Mouse (Mus musculus) activated CD4-positive, CD25-positive, alpha-beta regulatory T cell, adult 4 months (primary cell): ENCODE data around the gene Gramd2. TPM values are rescaled to one million over a fixed set of nuclear protein-coding genes. Genes with fewer than 3 reads are reported as not detected.
A peak's percentile ranks its signal among the peaks of the same experiment; 100 is the strongest.
"Not testable (repeated sequence)": the region's sequence is repeated elsewhere in the genome, so short reads cannot be mapped to it uniquely, and the experiment has no call there.

Source experiments
- ATAC-seq: one replicate; pipeline ENCODE4 v1.8.0; 2017
- polyA plus RNA-seq, 2 experiments: library from polyadenylated mRNA; unstranded; fragments of 100-300 nt; shearing (Covaris generic); gene quantifications; one replicate each; pipeline ENCODE4 v1.2.1; 2017

Gramd2 gene
- polyA plus RNA-seq, 2 experiments from 2014 or later, result not detected

DNA sequence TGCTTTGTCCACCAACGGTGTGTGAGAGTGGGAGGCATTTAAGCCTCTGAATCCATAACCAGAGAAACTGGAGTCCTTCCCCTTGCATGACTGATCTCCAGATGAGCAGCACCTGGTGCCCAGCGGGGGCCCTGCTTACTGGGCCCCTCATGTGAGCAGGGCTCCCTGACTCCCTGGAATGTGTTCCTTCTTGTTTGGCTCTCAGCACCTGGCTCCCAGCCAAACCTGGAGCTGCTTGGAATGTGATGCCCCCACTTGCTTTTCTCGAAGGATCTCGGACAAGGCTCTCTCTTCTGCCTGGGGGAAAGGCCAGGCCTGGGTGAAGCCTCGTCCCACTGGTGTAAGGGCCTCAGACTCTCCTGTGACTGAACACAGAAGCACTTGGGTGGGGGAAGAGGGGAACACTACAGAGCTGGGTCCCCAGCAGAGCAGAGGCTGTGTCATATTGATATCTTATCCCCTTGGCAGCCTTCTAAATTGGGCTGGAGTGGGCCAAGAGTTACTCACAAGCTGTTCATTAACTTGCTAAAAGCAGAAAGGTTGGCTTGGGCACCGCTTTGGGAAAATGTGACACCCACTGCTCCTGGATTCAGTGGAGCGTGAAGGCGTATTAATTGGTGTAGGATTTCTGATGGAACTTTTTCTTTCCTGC lies 44.0 kb downstream of the Gramd2 start:
- no peak for ATAC-seq

DNA sequence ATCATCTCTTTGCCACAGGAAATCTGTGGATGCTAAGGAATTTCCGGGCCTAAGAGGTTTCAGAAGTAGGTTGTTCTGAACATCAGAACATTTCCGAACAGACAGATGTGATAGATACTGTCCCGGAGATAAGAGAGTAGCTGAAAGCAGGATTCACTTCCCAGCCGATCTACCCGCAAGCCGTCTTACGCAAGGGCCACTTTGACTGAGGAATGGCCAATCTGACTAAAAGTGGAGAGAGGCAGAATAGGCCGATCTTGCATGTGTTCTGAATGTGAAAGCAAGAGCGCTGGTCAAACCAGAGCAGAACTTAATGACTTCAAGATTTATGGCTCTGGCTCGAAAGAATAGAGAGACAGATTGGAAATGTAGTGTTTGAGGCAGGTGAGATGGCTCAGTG lies 45.6 kb downstream of the Gramd2 start:
- no peak for ATAC-seq

DNA sequence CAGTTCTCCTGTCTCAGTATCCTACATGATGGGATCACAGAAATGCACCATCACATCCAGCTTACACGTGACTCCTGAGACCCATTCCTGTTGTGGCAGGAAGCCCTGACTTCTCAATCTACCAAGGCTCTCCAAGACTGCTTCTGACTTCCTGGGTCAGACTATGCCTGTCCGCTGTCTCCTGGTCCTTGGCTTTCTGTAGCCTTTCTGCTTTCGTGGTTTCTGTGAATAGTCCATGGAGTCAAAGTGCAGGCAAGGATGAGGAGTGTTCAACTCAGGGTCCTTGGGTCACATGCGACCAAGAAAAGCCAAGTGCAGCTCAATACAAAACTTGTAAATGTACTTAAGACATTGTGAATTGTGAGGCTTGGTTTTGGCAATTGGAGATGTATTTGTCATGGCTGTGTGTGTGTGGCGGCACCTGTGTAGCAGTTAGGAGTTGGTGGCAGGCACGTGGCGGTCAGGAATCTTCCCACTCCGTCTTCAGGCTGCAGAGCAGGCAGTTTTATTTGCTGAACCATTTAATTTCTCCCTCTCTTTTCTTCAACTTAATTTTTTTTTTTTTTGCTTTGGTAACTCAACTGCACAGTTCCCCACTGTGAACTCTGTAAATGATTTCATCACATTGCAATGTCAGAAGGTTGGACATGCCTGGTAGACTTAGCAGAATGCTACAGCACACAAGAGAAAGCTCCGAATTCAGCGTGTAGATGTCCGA lies 47.8 kb downstream of the Gramd2 start:
- no peak for ATAC-seq

DNA sequence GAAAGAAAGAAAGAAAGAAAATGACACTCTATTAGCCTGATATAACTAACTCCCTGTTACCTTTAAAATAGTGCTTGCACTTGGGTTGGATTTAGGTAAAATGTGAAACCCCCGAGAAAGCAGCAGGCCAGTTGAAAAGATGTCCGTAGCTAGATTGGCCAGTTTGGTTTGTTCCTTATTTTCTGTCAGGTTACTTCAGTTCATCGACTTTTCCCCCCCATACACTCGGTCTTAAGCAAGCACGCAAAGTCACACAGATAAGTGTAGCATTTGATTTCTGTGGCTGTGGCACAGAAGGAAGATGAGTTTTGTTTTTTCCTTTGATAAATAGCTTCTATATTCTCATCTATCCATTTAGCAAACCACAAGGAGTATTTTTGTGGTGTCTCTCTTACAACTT lies 51.2 kb downstream of the Gramd2 start:
- no peak for ATAC-seq

DNA sequence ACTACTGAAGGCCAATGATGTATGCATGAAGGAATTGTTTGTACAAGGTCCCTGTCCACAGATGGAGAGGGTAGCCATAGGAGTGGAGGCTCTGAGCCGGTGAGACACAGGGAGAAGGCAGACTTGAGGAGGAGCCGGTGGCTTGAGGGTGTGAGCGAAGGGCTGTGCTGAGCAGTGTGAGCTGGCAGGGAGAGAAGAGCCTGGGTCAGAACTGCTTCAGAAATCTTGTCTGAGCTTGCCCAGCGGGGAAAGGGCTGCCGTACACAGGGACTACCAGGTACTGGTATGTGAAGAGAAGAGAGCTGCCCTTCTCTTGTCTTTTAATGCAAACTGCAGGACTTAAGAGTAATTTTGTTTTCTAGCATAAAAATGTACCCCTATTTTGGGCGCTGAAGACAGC lies 53.1 kb downstream of the Gramd2 start:
- ATAC-seq, result no peak

DNA sequence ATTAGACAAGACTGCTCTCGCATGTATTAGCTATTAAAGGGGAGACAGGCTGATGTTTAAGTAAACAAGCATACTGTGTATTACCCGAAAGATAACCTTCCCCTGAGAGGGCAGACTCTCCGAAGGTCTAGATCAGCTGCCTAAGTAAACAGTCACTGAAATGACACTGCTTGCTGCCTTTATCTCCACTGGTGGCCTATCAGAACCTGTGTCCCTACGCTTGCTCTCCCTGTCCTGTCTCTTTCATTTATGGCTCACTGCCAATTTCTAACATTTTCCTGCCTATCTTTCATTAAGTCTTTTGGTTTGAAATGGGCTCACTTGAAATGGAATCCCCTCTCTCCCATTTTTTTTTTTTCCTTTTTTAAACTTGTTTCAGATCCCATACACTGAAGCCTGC lies 55.5 kb downstream of the Gramd2 start:
- ATAC-seq, result no peak

DNA sequence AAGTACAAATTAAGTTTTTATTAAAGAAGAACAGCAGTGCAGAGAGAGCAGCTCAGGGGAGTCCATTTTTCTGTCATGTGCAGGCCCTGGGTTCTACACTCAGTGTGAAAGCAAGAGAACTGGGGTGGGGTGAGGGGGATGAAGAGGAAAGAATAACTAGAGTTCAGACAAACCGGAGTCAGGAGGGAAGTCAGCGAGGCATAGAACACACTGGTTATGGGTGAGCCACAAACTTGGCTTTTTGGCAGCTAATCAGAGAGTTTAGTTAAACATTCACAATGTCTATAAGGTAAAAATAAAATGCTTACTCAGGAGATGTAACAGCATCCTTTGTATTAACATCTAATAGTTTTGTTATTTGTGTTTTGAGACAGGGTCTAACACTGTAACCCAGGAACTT lies 60.6 kb downstream of the Gramd2 start:
- ATAC-seq, result no peak

DNA sequence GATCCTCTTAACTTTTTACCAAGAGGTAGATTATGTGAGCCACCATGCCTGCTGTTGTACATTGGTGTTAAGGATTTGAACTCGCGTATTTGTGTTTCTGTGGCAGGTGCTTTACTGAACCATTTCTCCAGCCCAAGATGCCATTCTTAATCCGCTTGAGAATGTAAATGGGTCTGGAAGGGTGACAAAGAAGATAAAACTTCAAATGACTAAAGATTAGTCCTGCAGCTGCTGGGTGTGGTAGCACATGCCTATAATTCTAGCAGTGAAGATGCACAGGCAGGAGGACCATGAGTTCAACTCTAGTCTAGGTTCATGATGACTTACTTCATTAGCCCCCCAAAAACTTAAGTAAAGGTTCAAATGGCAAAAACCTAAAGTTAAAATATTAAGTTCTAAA lies 64.0 kb downstream of the Gramd2 start:
- ATAC-seq, result no peak

DNA sequence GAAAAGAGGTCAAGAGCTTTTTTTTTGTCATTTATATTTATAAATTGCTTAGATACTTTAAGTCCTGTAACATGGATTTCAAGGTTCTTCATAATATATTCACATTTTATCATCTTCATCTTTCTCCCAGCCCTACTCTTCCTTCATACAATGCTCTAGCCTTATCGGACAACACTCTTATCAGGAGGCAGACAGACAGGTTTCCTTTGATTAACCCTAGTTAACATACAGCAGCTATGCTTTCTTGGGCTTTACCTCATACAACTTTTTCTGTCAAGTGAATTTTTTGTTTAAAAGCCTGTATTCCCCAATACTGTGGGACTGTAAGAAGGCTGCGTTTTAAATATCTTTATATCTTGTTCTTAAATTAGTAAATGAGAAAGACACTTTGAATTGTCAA lies 68.4 kb downstream of the Gramd2 start:
- no peak for ATAC-seq

DNA sequence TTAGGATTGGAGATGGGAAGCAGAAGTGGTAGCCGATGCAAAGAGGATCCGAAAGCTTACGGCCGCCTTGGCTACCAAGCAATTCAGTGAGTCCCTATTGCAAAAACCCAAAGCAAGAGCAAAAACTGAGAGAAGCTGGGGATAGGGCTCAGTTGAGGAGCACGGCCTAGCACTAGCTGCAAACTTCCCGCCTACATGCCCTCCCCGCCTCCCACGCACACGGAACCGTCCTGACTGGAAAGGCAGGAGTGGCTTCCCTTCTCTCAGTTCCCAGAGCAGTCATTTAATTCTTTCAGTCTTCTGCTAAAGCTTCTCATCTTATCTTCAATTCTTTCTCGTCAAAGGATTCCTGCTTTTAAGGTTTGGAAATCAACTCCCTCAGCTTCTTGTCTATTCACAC lies 69.0 kb downstream of the Gramd2 start:
- no peak for ATAC-seq

DNA sequence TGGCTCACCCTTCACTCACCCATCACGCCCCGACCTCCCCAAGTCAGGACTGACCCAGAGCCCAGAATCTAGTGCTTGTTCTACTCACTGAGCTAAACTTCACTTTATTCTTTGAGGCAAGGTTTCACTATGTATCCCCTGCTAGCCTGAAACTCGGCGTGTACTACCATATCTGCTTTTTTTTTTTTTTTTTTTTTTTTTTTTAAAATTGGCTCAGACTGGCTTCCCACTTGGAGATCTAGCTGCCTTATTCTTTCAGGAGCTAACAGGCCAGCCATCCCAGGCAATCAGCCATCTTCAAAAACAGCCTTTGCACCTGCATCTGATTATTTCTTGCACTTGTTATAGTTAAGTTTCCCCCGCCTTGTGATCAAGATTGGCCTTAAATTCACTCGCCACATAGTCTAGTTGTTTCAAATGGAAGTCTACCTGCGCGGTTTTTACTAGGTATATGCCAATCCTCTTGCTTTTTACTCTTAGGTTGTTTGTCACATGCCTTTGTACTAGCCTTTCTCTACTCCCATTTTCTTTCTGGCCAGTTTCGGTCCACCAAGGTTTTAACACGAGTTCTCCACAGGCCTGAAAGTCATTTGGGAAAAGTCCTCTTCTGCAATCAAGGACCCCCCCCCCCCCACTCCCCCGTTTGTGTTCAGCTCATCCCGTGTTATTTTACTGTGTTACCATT lies 69.8 kb downstream of the Gramd2 start:
- no peak for ATAC-seq

DNA sequence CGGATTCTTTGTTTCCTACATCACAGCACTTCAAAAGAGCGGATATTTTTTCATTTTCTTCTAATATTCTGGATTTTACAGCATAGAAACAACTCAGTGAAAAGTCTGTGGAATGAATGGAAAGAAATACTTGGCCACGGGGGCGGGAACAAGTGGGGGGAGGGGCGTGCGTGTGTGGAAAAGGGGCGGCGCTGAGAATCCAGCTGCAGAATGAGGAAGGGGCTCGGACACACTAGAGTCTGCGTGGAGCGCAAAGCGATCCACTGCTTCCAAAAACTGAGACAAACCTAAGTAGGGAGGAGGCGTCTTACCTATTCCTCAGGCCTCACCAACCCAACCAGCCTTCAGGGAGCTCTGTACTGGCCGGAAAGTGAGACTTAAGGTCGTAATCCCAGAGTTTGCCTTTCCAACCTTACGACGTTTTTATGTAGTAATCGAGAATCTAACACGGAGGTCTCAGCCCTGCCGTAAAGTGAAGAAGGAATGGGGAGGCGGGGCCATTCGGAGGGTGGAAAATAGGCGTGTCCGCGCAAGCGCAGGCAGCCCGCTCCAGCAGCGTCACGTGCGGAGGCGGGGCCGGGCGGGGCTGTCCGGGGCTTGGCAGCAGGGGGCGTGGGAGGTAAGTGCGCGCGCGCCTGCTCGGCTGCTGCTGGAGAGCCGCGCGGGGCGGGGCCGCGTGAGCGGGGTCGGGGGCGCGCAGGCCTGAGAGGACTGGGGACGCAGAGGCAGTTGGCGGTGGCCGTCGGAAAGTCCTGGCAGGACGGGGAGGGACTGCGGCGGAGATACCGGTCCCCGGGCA lies 70.5 kb downstream of the Gramd2 start, which contains the start of the genes Senp8 and Myo9a:
Senp8 (minus strand) TSS at position 444 of the 799 bp plus-strand sequence.
Myo9a (plus strand) TSS at position 630 of the 799 bp plus-strand sequence.
- peak; percentile 65 for ATAC-seq

DNA sequence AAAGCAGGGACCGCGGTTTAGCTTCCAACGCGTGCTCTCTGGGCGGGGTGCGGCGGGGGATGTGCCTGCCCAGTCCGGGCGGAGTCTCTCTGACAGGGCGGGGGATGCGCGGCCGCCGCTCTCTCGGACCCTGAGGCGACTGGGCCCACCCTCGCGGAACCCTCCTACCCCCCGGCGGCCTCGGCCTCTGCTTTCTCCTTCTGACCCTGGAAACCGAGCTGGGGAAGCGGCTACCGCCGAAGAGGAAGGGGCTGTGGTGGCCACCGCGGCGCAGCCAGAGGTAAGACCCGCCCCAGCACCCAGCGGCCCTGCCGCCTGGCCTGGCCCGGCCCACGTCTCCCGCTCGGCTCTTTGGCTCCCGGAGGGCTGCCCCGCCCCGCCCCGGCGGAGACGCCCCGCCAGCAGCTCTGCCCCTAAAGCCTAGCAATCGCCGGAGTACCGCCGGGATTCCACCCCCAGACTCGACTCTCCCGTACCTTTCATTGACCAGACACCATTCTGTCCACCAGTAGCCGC lies 71.2 kb downstream of the Gramd2 start:
- peak; percentile 75 for ATAC-seq

DNA sequence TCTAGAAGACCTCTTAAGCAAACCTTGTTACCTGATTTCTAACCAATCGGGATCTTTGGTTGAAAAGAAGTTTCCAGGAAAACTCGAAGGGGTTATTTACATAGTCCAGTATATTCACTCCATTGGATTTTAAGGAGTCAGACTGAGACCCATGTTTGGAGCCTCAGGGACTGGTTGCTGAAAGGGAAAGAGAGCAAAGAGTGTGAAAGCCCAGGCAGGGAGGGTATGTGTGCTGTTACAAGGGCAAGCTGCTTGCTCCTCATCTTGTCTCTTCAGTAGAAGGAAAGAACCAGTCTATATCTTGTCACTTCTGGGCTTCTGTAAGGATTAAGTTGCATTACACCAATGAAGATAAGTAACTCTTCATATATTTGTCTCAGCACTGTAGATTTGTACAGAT lies 72.0 kb downstream of the Gramd2 start:
- no peak for ATAC-seq

DNA sequence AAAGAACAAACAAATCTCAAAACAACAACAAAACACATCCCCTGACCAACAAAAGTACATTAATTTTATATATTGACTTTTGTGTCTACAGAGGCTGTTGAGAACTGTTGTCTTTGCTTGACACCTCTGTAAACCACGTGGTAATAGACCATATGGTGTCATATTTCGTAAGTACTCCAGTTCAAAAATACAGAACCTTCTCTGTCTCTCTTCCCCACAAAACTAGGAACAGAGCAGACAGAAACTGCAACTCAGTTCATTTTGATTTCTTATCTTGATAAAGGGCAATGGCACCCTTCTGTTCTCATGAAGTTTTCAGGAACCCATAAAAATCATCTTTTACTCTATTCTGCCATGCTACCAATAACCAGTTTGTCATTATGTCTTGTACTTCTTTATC lies 75.3 kb downstream of the Gramd2 start:
- ATAC-seq, result no peak

DNA sequence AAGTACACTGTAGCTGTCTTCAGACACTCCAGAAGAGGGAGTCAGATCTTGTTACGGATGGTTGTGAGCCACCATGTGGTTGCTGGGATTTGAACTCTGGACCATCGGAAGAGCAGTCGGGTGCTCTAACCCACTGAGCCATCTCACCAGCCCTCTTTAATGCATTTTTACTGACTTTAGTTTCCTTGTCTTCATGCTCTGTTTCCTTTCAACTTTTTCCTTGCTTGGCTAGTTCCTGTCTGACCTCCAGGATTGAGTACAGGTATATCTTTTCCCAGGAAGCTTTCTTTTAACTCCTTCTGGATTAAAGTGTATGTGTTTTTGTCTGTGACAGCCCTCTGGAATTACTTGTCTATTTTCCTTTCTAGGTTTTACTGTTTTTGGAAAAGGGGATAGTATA lies 77.1 kb downstream of the Gramd2 start:
- not testable (repeated sequence) for ATAC-seq

DNA sequence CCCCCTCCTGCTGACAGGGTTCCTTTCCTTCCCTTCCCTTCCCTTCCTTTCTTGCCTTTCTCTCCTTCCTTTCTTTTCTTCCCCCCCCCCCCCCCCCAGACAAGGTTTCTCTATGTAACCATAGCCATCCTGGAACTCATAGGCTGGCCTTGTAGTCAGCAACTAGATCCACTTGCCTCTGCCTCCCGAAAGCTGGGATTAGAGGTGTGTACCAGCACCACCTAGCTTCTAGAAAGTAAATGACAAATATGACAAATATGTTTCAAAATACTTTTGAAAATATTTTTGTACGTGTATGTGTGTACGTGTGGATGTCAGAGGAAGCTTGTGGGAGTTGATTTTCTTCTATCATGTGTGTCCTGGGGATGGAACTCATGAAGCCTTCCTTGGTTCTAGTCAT lies 80.6 kb downstream of the Gramd2 start:
- ATAC-seq, result no peak

DNA sequence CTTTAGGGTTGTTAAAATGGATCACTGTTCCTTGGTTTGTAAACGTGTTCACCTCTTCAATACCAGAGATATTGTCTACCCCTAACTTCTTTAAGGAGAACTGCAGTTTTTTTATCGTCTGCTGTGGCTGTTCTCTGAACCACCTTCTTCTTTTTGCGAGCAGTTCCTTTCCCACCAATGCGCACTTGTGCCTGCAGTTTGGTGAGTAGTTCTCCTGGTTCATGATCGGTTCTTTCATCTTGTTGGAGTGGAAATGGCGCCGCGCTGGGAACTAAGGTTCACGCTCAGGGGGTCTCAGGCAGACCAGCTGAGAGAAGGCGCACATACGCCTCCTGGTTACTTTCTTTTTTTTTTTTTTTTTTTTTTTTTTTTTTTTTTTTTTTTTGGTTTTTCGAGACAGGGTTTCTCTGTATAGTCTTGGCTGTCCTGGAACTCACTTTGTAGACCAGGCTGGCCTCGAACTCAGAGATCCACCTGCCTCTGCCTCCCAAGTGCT lies 87.1 kb downstream of the Gramd2 start:
- not testable (repeated sequence) for ATAC-seq
